Mouse (Mus musculus) T-helper 17 cell (primary cell): ENCODE data around the gene Cpn1.

Source experiments
- in situ Hi-C, 2 experiments: fragments of 300-600 bp; cut with MboI, MseI; formaldehyde crosslinking; loops; 1 replicate in 1 of 2; 2 replicates in 1 of 2; pipeline ENCODE4 v1.15.1; 2025; ENCODE audit warnings: high pct_unique_total_duplicates in 2 of 2

The Cpn1 gene

GRCm38 (mm10) chr19:43943076-43943475, 43.3 kb downstream of the Cpn1 start:
- in situ Hi-C loops, result loop anchor here in 1 of 2 experiments (5.0 kb wide), 1 partner anchor 1166 kb away; the partner anchor contains the start of gene Hps1

GRCm38 (mm10) chr19:43939769-43940689, 46.3 kb downstream of the Cpn1 start, which contains the start of gene Dnmbp:
Gene Dnmbp (minus strand): TSS chr19:43940191.
- in situ Hi-C loops, result loop anchor here in 1 of 2 experiments (5.0 kb wide), 1 partner anchor 1163 kb away; the partner anchor contains the start of gene Hps1

GRCm38 (mm10) chr19:43939171-43939768, 47.1 kb downstream of the Cpn1 start:
- in situ Hi-C loops, result no loop called here

GRCm38 (mm10) chr19:43938355-43938754, 48.0 kb downstream of the Cpn1 start:
- in situ Hi-C loops, result no loop called here

GRCm38 (mm10) chr19:43930926-43931325, 55.4 kb downstream of the Cpn1 start:
- in situ Hi-C loops, result no loop called here

GRCm38 (mm10) chr19:43930366-43930765, 56.0 kb downstream of the Cpn1 start:
- in situ Hi-C loops, result no loop called here

GRCm38 (mm10) chr19:43929869-43930268, 56.5 kb downstream of the Cpn1 start:
- in situ Hi-C loops, result no loop called here

- in situ Hi-C loops, result no loop called here
Measured at GRCm38 (mm10) chr19:43927967-43928366, 58.4 kb downstream of the Cpn1 start.

- in situ Hi-C loops, result no loop called here
Measured at GRCm38 (mm10) chr19:43927057-43927456, 59.3 kb downstream of the Cpn1 start.

- in situ Hi-C loops, result no loop called here
Measured at GRCm38 (mm10) chr19:43926141-43926987, 60.0 kb downstream of the Cpn1 start.

- in situ Hi-C loops, result no loop called here
Measured at GRCm38 (mm10) chr19:43924361-43924760, 62.0 kb downstream of the Cpn1 start.

- in situ Hi-C loops, result no loop called here
Measured at GRCm38 (mm10) chr19:43922963-43923362, 63.4 kb downstream of the Cpn1 start.

GRCm38 (mm10) chr19:43921410-43921809, 64.9 kb downstream of the Cpn1 start:
- in situ Hi-C loops, result no loop called here

GRCm38 (mm10) chr19:43920453-43921300, 65.7 kb downstream of the Cpn1 start:
- in situ Hi-C loops, result no loop called here

GRCm38 (mm10) chr19:43919841-43920240, 66.5 kb downstream of the Cpn1 start:
- in situ Hi-C loops, result no loop called here

- in situ Hi-C loops, result no loop called here
Measured at GRCm38 (mm10) chr19:43918834-43919233, 67.5 kb downstream of the Cpn1 start.

- in situ Hi-C loops, result no loop called here
Measured at GRCm38 (mm10) chr19:43917763-43918162, 68.6 kb downstream of the Cpn1 start.

GRCm38 (mm10) chr19:43917406-43917691, 69.0 kb downstream of the Cpn1 start:
- in situ Hi-C loops, result no loop called here

GRCm38 (mm10) chr19:43916586-43917405, 69.6 kb downstream of the Cpn1 start:
- in situ Hi-C loops, result no loop called here

GRCm38 (mm10) chr19:43915431-43915830, 70.9 kb downstream of the Cpn1 start:
- in situ Hi-C loops, result no loop called here
